Mouse (Mus musculus) E14TG2a.4 (cell line): ENCODE measurements at regions not wholly inside any gene's neighbourhood (a gene's known extent, or its start where the extent isn't known, plus 50 kb on each side); places are given as distances from the start of the nearest gene placed in this dataset.

Source experiments
- H3K27me3 ChIP-seq: 2 replicates; pipeline ENCODE4 v1.6.1; 2014; ENCODE audit warnings: low read length, control low read depth; ENCODE audit not compliant: insufficient read depth
- H3K36me3 ChIP-seq: 2 replicates; pipeline ENCODE4 v1.6.1; 2014; ENCODE audit warnings: low read length, control low read depth; ENCODE audit not compliant: insufficient read depth
- H3K4me1 ChIP-seq: replicated peaks from 2 replicates; pipeline ENCODE4 v1.6.1; 2014; ENCODE audit warnings: low read depth, low read length, control low read depth
- H3K4me3 ChIP-seq: replicated peaks from 2 replicates; pipeline ENCODE4 v1.5.1; 2014; ENCODE audit warnings: mild to moderate bottlenecking, low read length
- H3K9me3 ChIP-seq: 2 replicates; pipeline ENCODE4 v1.6.1; 2014; ENCODE audit warnings: low read length, control low read depth
- CTCF ChIP-seq: conservative IDR thresholded peaks from 2 replicates; pipeline ENCODE4 v1.5.1; 2014; ENCODE audit warnings: low read length
- NANOG ChIP-seq: IDR thresholded peaks from 2 replicates; pipeline ENCODE4 v1.6.1; 2014; ENCODE audit warnings: borderline replicate concordance, low read length, mixed read lengths
- POU5F1 ChIP-seq: IDR thresholded peaks from 2 replicates; pipeline ENCODE4 v1.6.1; 2014; ENCODE audit warnings: low read length, borderline replicate concordance

DNA sequence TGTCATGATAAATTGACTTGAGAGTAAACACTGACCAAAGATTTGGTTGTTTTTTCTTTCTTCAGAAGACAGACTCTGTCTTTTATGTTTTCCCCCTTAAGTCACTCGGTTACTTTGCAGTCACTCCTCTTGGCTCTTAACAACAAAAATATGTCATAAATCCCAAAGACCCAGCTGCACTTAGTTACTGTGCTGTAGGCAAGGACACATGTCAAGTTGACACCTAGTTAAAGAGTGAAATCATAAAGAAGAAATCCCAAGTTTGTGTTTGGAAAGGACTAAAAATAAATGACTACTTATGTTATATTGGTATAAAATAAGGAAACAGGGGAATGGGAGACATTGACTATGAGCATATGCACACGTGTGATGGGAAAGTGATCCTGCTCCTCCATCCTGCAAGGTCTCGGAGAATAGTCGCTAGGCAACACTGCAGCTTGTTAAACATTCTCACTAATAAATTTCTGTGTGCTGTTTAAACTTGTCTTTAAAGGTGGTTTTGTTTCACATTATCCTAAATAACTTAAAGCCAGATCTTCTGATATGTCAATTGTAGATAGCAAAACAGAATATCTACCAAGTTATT lies 298.1 kb downstream of the Gulp1 start:
- H3K4me1 ChIP-seq, result no peaks in the 10 kb centered on the region
- no peak overlapping the region for H3K4me3 ChIP-seq
- TF ChIP-seq POU5F1 (no peak), NANOG (no peak), CTCF (no peak)
- H3K36me3 ChIP-seq, result no peaks in the 10 kb centered on the region
- no peaks in the 10 kb centered on the region for H3K27me3 ChIP-seq
- no peaks in the 10 kb centered on the region for H3K9me3 ChIP-seq

DNA sequence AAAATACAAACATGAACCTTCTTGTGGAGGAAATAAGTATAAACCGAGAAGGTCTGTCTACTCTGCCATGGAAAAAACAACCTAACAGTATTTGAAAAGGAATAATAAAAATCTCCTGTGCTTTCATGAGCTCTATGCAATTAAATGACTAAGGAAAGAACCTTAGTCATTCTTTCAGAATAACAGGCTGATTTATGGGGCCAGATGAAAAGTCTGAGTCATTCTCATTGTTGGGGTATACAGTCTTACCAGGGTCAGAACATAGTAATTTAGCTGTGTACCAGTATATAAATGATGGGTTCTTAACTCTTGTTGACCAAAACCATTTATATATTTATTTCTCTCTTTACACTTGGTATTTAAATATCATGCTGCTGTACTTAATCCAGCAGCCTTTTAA lies 312.1 kb downstream of the Gulp1 start:
- no peak for TF ChIP-seq CTCF
- no peak for TF ChIP-seq POU5F1
- no peak for TF ChIP-seq NANOG
- no peaks in the 10 kb centered on the region for H3K4me1 ChIP-seq

DNA sequence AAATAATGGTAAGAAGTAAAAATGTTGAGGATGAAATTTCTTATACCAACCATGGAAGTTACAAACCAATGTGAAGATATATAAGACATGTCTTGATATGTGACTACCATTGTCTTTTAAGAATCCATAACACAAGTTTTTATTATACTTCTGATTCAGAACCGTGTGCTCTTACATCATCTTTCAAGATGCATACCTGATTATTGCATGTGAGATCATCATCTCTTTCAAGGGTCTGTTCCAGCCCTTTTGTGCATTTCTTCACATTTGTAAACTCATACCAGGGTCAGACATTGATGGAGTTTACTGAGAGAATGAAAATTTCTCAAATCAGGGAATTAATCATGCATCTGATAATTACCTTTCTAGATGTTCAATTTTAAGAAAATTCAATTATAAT lies 312.5 kb downstream of the Gulp1 start:
- Histone ChIP-seq H3K9me3 (peaks cover 9% of the 10 kb centered on the region), H3K36me3 (no peaks in the 10 kb centered on the region), H3K4me3 (no peak overlapping the region), H3K27me3 (no peaks in the 10 kb centered on the region), H3K4me1 (no peaks in the 10 kb centered on the region)
- no peak for TF ChIP-seq NANOG
- no peak for TF ChIP-seq CTCF
- no peak for TF ChIP-seq POU5F1

More for the DNA sequence above, 312.1 kb downstream of the Gulp1 start:
- Histone ChIP-seq H3K4me3 (no peak overlapping the region), H3K36me3 (no peaks in the 10 kb centered on the region), H3K9me3 (peaks cover 13% of the 10 kb centered on the region), H3K27me3 (no peaks in the 10 kb centered on the region)

DNA sequence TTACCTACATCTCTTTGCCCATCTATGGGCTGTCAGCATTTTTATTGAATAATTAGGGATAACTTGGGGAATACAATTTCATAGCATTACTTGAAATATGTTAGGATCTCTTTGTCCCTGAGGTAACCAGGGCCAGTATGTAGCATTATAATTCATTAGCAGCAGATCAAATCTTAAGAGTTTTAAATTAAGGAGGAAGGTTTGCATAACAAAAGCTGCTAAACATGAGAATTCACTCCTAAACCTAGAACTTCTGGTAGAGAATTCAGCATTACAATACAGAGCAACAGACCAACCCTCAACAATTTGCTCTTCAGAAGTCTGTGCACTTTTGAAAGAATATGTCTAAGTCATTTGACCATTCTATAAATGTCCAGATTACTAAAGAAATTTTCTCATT lies 340.3 kb downstream of the Gulp1 start:
- Histone ChIP-seq H3K4me1 (0 out of 2 replicates have a peak, but pooled peaks cover 8% of the 10 kb centered on the region), H3K36me3 (no peaks in the 10 kb centered on the region), H3K27me3 (no peaks in the 10 kb centered on the region), H3K4me3 (no peak overlapping the region), H3K9me3 (peaks cover 12% of the 10 kb centered on the region)
- peak; percentile 69; the same call in 1 of the 2 replicates for TF ChIP-seq POU5F1
- TF ChIP-seq NANOG, result peak; percentile 37; the same call in 1 of the 2 replicates
- no peak for TF ChIP-seq CTCF

DNA sequence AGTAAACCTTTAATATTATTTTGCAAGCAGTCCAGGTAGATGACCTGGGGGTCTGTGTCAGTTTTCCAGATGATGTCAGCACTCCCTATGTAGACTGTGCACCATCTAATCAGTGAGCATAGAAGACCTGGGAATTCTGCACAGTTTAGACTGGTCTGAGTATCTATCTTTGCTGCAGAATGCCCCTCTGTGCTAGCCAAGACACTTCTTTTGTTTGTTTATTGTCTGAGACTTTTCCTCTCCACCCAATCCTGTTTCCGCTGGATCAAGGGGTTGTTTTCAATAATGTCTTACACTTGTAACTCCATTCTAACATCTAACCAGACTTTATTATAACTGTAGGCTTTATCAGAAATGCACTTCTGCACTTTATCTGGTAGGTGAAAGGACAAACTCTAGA lies 341.1 kb downstream of the Gulp1 start:
- Histone ChIP-seq H3K9me3 (peaks cover 15% of the 10 kb centered on the region), H3K4me3 (no peak overlapping the region), H3K4me1 (0 out of 2 replicates have a peak, but pooled peaks cover 8% of the 10 kb centered on the region), H3K27me3 (no peaks in the 10 kb centered on the region), H3K36me3 (no peaks in the 10 kb centered on the region)
- TF ChIP-seq NANOG (no peak), CTCF (no peak), POU5F1 (no peak)
